Mouse (Mus musculus): ENCODE data around the gene Col2a1. TPM values are rescaled to one million over a fixed set of nuclear protein-coding genes. Genes with fewer than 3 reads are reported as not detected.

Col2a1 gene
- polyA plus RNA-seq, 1 experiment from 2014 or later: 377 TPM

DNA sequence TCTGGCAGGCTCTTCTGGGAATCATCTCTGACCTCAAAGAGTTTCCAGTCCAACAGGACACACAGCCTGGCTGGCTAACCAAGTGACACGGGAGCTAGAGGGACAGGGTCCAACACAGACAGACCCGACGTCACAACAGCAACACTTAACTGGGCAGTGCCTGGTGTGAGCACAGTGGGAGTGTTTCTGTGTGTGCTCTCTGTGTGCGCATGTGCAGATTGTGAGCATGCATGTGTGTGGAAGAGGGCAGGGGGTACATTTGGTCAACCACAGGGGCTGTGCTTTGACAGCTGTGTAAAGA is 51.7 kb downstream of the Col2a1 start:
- Histone ChIP-seq H3K36me3 (no peaks in the 10 kb centered on the region), H3K4me1 (peaks cover 22% of the 10 kb centered on the region), H3K9ac (no peak overlapping the region), H3K27ac (no peak overlapping the region), H3K9me3 (no peaks in the 10 kb centered on the region), H3K4me3 (no peak overlapping the region), H3K27me3 (no peaks in the 10 kb centered on the region), H3K4me2 (replicated peaks) (peak overlapping the region; percentile 24; the same call in 1 of the 2 replicates)
- no peak for ATAC-seq (ENCODE audit: insufficient number of reproducible peaks, insufficient read depth, low FRiP score, low TSS enrichment)
- WGBS: 68% methylated on average over 4 of the region's 4 CpGs

DNA sequence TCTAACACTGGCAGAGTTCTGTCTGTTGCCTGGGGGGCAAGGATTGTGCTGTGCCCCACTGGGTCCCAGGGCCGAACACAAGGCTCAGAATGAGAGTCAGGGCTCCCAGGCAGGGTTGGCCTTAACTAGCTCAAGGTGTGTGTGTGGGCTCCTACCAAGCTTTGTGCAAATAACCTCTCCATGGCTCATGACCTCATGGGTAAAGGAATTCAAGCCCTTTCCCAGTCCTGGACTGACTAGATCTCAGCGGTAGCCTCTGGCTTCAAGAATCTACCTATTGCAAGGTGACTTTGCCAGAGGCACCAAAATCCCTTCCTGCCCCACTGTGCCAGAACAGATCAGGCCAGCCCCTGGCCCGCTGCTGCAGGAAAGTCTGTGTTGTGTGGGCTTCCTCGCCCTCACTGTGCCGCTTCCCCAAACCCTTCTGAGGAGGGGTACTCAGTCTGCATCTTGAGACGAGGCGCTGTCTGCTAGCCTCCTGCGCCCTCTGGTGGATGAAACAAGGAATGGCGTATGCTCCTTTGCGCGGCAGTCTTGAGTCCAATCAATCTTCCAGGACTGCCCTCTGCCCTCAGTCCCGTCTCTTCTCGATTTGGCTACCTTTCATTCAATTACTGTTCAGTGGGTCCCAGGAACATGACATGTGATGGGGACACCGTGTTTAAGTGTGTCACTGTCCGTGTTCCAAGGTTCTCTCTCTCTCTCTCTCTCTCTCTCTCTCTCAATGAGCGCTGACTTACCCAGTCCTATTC is 52.2 kb downstream of the Col2a1 start:
- Histone ChIP-seq H3K9ac (0 out of 2 replicates have a peak overlapping the region, but pooled peaks have one; percentile 12), H3K4me1 (peaks cover 22% of the 10 kb centered on the region), H3K9me3 (no peaks in the 10 kb centered on the region), H3K4me2 (replicated peaks) (peak overlapping the region; percentile 24), H3K4me3 (no peak overlapping the region), H3K27me3 (no peaks in the 10 kb centered on the region), H3K36me3 (no peaks in the 10 kb centered on the region), H3K27ac (no peak overlapping the region)
- ATAC-seq (ENCODE audit: insufficient number of reproducible peaks, insufficient read depth, low FRiP score, low TSS enrichment): peak; percentile 73; the same call in 1 of the 2 replicates
- WGBS: 12% methylated on average over 16 of the region's 16 CpGs

DNA sequence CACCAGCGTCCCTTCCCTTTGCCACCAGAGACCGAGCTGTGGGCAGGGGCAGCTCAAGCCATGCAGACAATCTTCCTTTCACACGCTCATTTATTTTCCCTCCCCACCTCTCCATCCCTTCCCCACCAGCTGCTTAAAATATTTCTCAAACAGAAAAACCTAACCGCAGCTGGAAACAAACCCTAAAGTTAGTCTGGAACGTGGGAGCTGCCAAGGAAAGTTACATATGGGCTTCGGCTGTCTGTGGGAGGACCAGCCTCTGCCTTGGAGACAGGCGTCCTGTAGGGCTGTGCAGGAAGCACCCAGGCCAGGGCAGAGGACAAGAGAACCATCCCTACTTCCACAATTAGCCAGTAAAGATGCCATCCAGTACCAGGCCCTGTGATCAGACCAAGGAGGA is 54.3 kb downstream of the Col2a1 start:
- 71% methylated on average over 7 of the region's 7 CpGs for WGBS

DNA sequence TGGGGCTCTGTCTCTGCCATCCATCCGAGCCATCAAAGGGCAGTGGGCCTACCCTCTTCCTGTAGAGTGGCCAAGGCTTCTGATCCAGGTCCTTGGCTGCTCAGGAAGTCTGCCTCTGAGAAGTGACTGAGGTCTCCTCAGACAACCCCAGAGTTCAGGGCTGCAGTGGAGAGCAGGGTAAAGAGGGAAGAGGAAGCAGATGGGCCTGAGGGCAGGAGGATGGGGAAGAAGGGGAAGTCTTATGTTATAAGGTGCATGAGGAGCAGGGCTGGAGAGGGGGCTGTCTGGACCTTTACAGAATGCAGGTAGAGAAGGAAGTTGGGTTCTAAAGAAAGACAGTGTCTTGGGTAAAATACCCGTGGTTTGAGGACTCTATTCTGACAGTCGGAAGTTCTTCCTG is 54.8 kb downstream of the Col2a1 start:
- Histone ChIP-seq H3K4me3 (no peak overlapping the region), H3K9ac (no peak overlapping the region), H3K9me3 (no peaks in the 10 kb centered on the region), H3K27me3 (no peaks in the 10 kb centered on the region), H3K4me2 (replicated peaks) (no peak overlapping the region), H3K4me1 (peaks cover 6% of the 10 kb centered on the region; the same call in 1 of the 2 replicates), H3K36me3 (no peaks in the 10 kb centered on the region), H3K27ac (no peak overlapping the region)
- WGBS: 66% methylated on average over 3 of the region's 3 CpGs
- no peak for ATAC-seq (ENCODE audit: insufficient number of reproducible peaks, insufficient read depth, low FRiP score, low TSS enrichment)

More for the DNA sequence above, 54.3 kb downstream of the Col2a1 start:
- Histone ChIP-seq H3K4me2 (replicated peaks) (no peak overlapping the region), H3K36me3 (no peaks in the 10 kb centered on the region), H3K9ac (no peak overlapping the region), H3K4me1 (peaks cover 9% of the 10 kb centered on the region; the same call in 1 of the 2 replicates), H3K27ac (no peak overlapping the region), H3K4me3 (no peak overlapping the region), H3K27me3 (no peaks in the 10 kb centered on the region), H3K9me3 (no peaks in the 10 kb centered on the region)
- ATAC-seq (ENCODE audit: insufficient number of reproducible peaks, insufficient read depth, low FRiP score, low TSS enrichment): no peak

DNA sequence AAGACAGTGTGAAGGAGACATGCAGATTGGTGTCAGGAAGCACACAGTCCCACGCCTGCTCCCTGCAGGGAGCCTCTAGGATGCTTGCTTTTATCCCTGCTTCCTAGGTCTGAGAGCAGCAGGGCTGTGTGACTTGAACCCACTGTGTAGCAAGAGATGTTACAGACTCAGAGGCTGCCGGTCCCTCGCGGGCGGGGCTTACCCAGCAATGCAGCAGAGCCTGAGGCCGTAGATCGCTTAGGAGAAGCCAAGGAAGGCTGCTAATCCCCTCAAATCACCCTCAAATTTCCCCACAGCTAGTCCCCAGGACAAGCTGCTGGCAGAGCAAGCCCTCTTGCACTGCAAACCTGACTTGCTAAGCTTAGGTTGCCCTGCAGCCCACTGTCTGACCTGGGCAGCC is 55.8 kb downstream of the Col2a1 start:
- H3K27ac ChIP-seq: no peak overlapping the region
- 28% methylated on average over 7 of the region's 7 CpGs for WGBS
- H3K36me3 ChIP-seq: no peaks in the 10 kb centered on the region
- peaks cover 6% of the 10 kb centered on the region; the same call in 1 of the 2 replicates for H3K4me1 ChIP-seq
- no peaks in the 10 kb centered on the region for H3K9me3 ChIP-seq
- no peak overlapping the region for H3K4me2 ChIP-seq (replicated peaks)
- H3K4me3 ChIP-seq: no peak overlapping the region
- no peak overlapping the region for H3K9ac ChIP-seq
- no peak for ATAC-seq (ENCODE audit: insufficient number of reproducible peaks, insufficient read depth, low FRiP score, low TSS enrichment)
- no peaks in the 10 kb centered on the region for H3K27me3 ChIP-seq

DNA sequence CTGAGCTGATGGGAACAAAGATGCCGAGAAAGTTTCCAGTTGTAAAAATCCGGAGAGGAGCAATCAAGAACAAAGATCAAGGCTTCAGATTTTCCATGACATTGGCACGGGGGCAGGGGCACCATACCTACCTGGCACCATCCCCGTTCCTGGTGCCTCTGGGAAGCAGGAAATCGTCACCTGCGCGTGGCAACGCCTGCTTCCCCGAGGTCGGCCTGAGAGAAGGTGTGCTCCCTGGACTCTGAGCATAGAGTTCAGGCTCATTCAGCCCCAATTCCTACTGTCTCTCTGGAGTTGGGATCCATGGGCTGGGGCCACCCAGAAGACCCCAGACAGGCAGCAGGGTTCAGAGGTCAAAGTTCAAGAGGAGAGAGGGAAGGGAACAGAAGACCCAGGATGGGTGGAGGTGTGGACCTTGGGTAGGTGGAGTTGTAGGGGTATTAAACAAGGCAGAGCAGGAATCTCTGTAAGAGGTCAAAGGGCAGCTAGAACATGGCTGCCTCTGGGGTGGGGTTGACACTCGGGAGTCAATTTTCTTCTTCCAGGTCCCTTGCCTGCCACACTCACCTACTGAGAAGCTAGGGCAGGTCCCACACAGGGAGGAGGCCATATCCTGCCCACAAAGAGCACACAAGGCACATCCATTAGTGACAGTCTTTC is 58.7 kb downstream of the Col2a1 start:
- no peak overlapping the region for H3K27ac ChIP-seq
- no peaks in the 10 kb centered on the region for H3K27me3 ChIP-seq
- H3K36me3 ChIP-seq: no peaks in the 10 kb centered on the region
- no peak overlapping the region for H3K4me2 ChIP-seq (replicated peaks)
- no peak for ATAC-seq (ENCODE audit: insufficient number of reproducible peaks, insufficient read depth, low FRiP score, low TSS enrichment)
- H3K9me3 ChIP-seq: no peaks in the 10 kb centered on the region
- WGBS: 78% methylated on average over 11 of the region's 11 CpGs
- H3K4me1 ChIP-seq: no peaks in the 10 kb centered on the region
- no peak overlapping the region for H3K4me3 ChIP-seq
- no peak overlapping the region for H3K9ac ChIP-seq

DNA sequence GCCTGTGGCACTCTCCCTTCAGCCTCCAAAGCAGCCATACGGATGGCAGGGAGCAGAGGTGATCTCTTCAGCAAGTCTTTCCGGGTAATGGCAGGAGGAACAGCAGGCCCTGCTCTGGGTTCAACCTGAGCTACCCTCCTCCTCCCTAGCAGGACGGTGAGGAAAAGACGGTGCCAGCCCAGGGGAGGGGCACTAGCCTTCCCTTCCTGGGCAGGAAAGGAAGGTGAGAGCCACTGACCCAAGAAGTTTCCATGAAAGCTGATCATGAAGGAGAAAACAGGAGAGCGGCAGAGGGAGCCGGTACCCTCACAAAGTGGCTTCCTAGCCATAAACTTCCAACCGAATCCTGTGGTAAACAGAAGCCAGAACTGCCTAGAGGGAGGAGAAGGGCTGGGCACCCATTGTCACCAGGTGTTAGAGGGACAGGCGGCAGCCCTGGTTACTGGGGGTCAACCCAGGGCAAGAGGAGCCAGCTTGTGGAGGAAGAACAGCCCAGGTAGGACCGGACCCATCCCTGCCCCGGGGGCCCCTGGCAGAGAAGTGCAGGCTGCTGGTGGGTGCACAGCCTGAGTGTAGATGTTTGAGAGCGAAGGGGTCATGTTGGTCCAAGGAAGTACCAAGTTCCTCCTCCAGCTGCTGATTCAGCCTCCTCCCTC is 59.4 kb downstream of the Col2a1 start:
- Histone ChIP-seq H3K27me3 (no peaks in the 10 kb centered on the region), H3K4me2 (replicated peaks) (no peak overlapping the region), H3K36me3 (no peaks in the 10 kb centered on the region), H3K27ac (no peak overlapping the region), H3K9ac (no peak overlapping the region), H3K9me3 (no peaks in the 10 kb centered on the region), H3K4me1 (no peaks in the 10 kb centered on the region), H3K4me3 (no peak overlapping the region)
- 65% methylated on average over 11 of the region's 11 CpGs for WGBS
- no peak for ATAC-seq (ENCODE audit: insufficient number of reproducible peaks, insufficient read depth, low FRiP score, low TSS enrichment)

DNA sequence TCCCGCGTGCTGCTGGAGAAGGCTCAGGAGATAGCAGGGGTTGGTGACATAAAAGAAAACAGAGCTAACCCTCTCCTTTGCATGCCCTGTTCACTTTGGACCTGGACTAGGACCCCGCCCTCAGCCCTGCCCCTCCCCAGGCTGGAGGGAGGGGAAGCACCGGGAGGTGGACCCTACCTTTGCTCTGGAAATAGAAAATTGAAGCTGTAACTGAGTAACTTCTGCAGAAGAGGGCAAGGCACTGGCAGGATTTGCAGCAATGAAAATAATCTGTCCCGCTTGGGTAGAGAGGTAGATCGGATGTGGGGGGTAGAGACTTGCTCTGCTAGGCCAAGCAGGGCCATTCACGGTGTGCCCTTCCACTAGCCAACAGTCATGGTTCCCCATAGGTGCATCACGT is 61.1 kb downstream of the Col2a1 start:
- Histone ChIP-seq H3K4me2 (replicated peaks) (no peak overlapping the region), H3K36me3 (no peaks in the 10 kb centered on the region), H3K9ac (no peak overlapping the region), H3K4me1 (no peaks in the 10 kb centered on the region), H3K4me3 (no peak overlapping the region), H3K27me3 (no peaks in the 10 kb centered on the region), H3K27ac (no peak overlapping the region), H3K9me3 (no peaks in the 10 kb centered on the region)
- no peak for ATAC-seq (ENCODE audit: insufficient number of reproducible peaks, insufficient read depth, low FRiP score, low TSS enrichment)
- WGBS: 88% methylated on average over 8 of the region's 8 CpGs

DNA sequence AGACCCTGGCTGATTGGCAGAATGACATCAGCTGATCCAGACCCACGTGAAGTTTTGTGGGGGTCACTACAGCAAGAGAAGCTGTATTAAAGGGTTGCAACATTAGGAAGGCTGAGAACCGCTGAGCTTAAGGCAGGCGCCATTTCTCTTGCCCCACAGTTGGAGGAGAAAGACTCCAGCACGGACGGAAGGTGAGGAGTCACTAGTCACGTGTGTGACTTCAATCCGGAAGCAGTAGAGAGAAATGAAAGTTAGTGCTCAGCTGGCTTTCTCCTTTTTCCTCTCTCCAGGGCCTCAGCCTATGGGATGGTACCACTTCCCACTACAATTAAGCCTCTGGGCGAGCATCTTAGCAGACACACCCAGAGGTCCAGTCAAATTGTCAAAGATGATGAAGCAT is 62.0 kb downstream of the Col2a1 start:
- no peaks in the 10 kb centered on the region for H3K27me3 ChIP-seq
- H3K27ac ChIP-seq: no peak overlapping the region
- H3K4me2 ChIP-seq (replicated peaks): no peak overlapping the region
- no peaks in the 10 kb centered on the region for H3K4me1 ChIP-seq
- no peak for ATAC-seq (ENCODE audit: insufficient number of reproducible peaks, insufficient read depth, low FRiP score, low TSS enrichment)
- H3K9me3 ChIP-seq: no peaks in the 10 kb centered on the region
- WGBS: 80% methylated on average over 8 of the region's 8 CpGs
- H3K4me3 ChIP-seq: no peak overlapping the region
- no peak overlapping the region for H3K9ac ChIP-seq
- H3K36me3 ChIP-seq: no peaks in the 10 kb centered on the region

DNA sequence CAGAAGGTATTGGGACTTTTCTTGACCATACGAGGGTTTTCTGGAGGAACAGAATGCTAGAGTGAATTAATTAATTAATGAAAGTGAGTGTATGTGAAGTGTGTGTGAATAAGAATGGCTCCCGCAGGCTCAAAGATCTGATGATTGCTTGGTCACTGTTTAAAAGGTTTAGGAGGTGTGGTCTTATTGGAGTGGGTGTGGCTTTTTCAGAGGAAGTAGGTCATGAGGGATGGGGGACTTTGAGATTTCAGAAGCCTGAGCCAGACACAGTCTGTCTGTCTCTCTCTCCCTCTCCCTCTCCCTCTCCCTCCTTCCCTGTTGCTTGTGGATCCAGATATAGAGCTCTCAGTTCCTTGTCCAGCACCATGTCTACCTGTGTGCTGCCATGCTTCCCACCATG is 63.2 kb downstream of the Col2a1 start:
- H3K9ac ChIP-seq: no peak overlapping the region

DNA sequence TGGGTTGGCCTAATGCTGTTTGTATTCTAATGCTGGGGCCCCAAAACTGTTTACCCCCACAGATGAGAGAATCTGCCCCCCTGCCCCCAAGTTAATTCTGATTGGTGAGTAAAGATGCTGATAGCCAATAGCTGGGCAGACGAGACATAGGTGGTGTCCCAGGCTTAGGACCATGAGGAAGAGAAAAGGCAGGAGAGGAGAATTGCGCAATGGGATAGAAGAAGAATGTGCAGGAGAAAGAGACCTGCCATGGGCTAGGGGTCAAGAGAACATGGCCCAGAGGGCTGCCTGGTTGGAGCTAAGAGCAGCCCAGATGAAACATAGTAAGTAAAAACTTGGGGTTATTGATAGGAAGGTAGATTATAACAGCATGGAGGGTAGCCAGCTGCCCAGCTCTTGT is 64.4 kb downstream of the Col2a1 start:
- no peaks in the 10 kb centered on the region for H3K27me3 ChIP-seq
- H3K4me3 ChIP-seq: no peak overlapping the region
- H3K9ac ChIP-seq: no peak overlapping the region
- no peaks in the 10 kb centered on the region for H3K4me1 ChIP-seq
- no peak for ATAC-seq (ENCODE audit: insufficient number of reproducible peaks, insufficient read depth, low FRiP score, low TSS enrichment)
- H3K27ac ChIP-seq: no peak overlapping the region
- no peak overlapping the region for H3K4me2 ChIP-seq (replicated peaks)
- no peaks in the 10 kb centered on the region for H3K36me3 ChIP-seq
- WGBS: 88% methylated on average over 2 of the region's 2 CpGs
- no peaks in the 10 kb centered on the region for H3K9me3 ChIP-seq

More for the DNA sequence above, 63.2 kb downstream of the Col2a1 start:
- Histone ChIP-seq H3K4me2 (replicated peaks) (no peak overlapping the region), H3K27me3 (no peaks in the 10 kb centered on the region), H3K36me3 (no peaks in the 10 kb centered on the region), H3K27ac (no peak overlapping the region), H3K9me3 (no peaks in the 10 kb centered on the region), H3K4me3 (no peak overlapping the region), H3K4me1 (no peaks in the 10 kb centered on the region)
- WGBS: 80% methylated on average over 2 of the region's 2 CpGs
- ATAC-seq (ENCODE audit: insufficient number of reproducible peaks, insufficient read depth, low FRiP score, low TSS enrichment): no peak

DNA sequence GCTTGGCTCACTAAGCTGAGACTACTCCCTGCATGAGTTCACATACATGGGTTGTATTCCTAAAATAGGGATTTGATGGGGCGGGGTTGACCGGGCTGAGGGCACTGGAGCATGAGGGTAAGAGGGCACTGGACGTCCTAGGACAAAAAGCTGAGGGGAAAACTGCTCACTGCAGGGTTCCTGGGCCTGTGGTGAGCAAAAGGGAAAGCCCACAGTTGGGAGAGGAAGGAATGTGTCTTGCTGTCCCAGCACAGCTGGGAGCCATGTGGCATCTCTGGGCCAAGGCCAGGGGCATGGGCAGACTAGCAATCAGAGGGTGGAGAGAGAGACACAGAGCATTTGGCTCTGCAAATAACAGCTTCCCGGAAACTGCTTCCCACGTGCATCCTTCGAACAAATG is 65.9 kb downstream of the Col2a1 start:
- Histone ChIP-seq H3K9me3 (no peaks in the 10 kb centered on the region), H3K9ac (no peak overlapping the region), H3K4me3 (no peak overlapping the region), H3K4me1 (no peaks in the 10 kb centered on the region), H3K27ac (no peak overlapping the region), H3K27me3 (no peaks in the 10 kb centered on the region), H3K36me3 (no peaks in the 10 kb centered on the region), H3K4me2 (replicated peaks) (no peak overlapping the region)
- ATAC-seq (ENCODE audit: insufficient number of reproducible peaks, insufficient read depth, low FRiP score, low TSS enrichment): no peak
- WGBS: 60% methylated on average over 6 of the region's 6 CpGs

Measured in embryonic facial prominence, embryonic 12.5 days (tissue).